Mouse (Mus musculus) liver, postnatal 0 days (tissue): ENCODE measurements around the gene Mmd.

Experiments
- CTCF ChIP-seq: sonication (generic); IDR thresholded peaks from 2 replicates; pipeline ENCODE4 v1.5.1; 2016; ENCODE audit warnings: antibody characterized with exemption, low read depth
- EP300 ChIP-seq: IDR thresholded peaks from 2 replicates; pipeline ENCODE4 v1.6.1; 2016; ENCODE audit warnings: antibody characterized with exemption, low read depth, mild to moderate bottlenecking

- TF ChIP-seq EP300 = no peak
- no peak for TF ChIP-seq CTCF
Observed at GRCm38 (mm10) chr11:90275663-90276062, 26.4 kb downstream of the Mmd start.
